Mouse (Mus musculus): ENCODE data around the gene Arhgef17. TPM values are rescaled to one million over a fixed set of nuclear protein-coding genes. Genes with fewer than 3 reads are reported as not detected.

Gene Arhgef17
- polyA plus RNA-seq, 1 experiment from 2014 or later: 11.0 TPM

DNA sequence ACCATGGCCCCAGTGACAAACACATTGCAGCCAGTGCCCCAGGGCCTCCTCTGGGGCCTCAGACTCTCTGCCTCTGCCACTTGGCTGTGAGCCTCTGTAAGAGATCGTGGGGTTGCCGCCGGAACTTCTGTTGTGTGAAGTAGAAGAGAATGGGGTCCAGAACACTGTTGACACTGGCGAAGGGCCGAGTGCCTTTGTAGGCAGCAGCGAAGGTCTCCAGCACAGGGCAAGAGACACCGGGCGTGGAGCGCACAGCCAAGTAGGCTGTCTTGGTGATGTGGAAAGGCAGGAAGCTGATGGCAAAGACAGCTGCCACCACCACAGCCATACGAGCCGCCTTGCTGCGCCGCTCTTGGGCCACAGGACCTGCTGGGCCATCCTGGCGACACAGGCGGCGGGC lies 6.2 kb upstream of the Arhgef17 start:
- Histone ChIP-seq H3K36me3 (no peaks in the 10 kb centered on the region), H3K4me3 (no peak overlapping the region), H3K4me1 (peaks cover 9% of the 10 kb centered on the region; the same call in 1 of the 2 replicates), H3K27ac (no peak overlapping the region), H3K4me2 (replicated peaks) (no peak overlapping the region), H3K9ac (no peak overlapping the region), H3K9me3 (no peaks in the 10 kb centered on the region), H3K27me3 (no peaks in the 10 kb centered on the region)
- no peak for ATAC-seq (ENCODE audit: insufficient number of reproducible peaks, insufficient read depth, low FRiP score, low TSS enrichment)
- 92% methylated on average over 16 of the region's 16 CpGs for WGBS

- no peaks in the 10 kb centered on the region for H3K9me3 ChIP-seq
- H3K27ac ChIP-seq: no peak overlapping the region
- no peak overlapping the region for H3K4me3 ChIP-seq
- H3K9ac ChIP-seq: no peak overlapping the region
- no peaks in the 10 kb centered on the region for H3K27me3 ChIP-seq
- H3K4me2 ChIP-seq (replicated peaks): no peak overlapping the region
- 77% methylated on average over 3 of the region's 3 CpGs for WGBS
- ATAC-seq (ENCODE audit: insufficient number of reproducible peaks, insufficient read depth, low FRiP score, low TSS enrichment): no peak
- no peaks in the 10 kb centered on the region for H3K36me3 ChIP-seq
- H3K4me1 ChIP-seq: peaks cover 2% of the 10 kb centered on the region; the same call in 1 of the 2 replicates
Observed at GRCm38 (mm10) chr7:100937481-100937880, 5.6 kb upstream of the Arhgef17 start.

DNA sequence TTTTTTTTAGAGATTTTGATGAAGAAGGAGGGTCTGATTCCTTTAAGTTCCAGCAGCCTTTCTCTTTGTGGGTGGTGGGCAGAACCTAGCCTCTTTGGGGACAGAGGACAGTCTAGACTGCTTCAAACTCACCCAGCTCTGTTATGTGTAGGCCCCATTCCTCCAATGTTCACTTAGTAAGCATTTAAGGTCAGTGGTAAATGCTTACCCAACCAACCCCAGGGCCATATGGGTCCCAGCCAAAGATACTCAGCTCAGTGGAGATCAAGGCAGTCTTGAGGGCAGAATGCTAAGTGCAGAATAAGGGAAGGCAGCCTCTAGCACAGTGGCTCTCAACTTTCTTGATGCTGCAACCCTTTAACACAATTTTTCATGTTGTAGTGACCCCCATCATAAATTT lies 1.6 kb upstream of the Arhgef17 start:
- Histone ChIP-seq H3K4me3 (no peak overlapping the region), H3K4me1 (peaks cover 22% of the 10 kb centered on the region), H3K9ac (no peak overlapping the region), H3K36me3 (0 out of 2 replicates have a peak, but pooled peaks cover 3% of the 10 kb centered on the region), H3K27ac (no peak overlapping the region), H3K4me2 (replicated peaks) (no peak overlapping the region), H3K27me3 (no peaks in the 10 kb centered on the region), H3K9me3 (no peaks in the 10 kb centered on the region)
- ATAC-seq (ENCODE audit: insufficient number of reproducible peaks, insufficient read depth, low FRiP score, low TSS enrichment): no peak

DNA sequence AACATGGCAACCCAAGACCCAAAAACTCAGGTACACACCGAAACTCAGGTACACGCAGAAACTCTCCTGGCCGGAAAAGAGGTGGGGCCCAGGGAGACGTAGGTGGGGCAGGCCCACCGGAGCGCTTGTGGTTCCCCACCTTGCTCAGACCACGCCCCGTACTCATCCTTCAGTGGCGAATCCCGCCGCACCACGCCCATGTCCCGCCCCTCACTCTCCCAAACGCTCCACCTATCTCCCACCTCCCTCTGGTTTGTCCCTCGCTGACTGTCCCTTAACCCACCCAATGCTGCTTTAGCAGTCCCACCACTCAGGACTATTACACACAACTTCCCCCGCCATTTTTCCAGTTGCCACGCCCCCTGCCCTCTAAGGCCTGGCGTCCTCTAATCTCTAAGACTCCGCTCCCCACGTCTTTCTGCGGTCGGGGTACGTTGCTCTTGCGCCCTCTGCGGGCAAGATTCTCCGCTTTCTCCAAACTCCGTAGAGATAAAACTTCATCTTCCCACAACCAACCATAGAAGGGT lies 637 bp upstream of the Arhgef17 start:
- no peaks in the 10 kb centered on the region for H3K27me3 ChIP-seq

GRCm38 (mm10) chr7:100931316-100931925 lies 486 bp downstream of the Arhgef17 start:
- Histone ChIP-seq H3K4me1 (peaks cover 43% of the 10 kb centered on the region), H3K4me2 (replicated peaks) (peak overlapping the region; percentile 100), H3K9me3 (no peaks in the 10 kb centered on the region), H3K27ac (peak overlapping the region; percentile 100), H3K36me3 (0 out of 2 replicates have a peak, but pooled peaks cover 3% of the 10 kb centered on the region), H3K9ac (peak overlapping the region; percentile 96), H3K4me3 (peak overlapping the region; percentile 88), H3K27me3 (no peaks in the 10 kb centered on the region)
- WGBS: under 1% methylated on average over 70 of the region's 73 CpGs
- peak; percentile 5; the same call in 1 of the 2 replicates for ATAC-seq (ENCODE audit: insufficient number of reproducible peaks, insufficient read depth, low FRiP score, low TSS enrichment)

More for the DNA sequence above, 637 bp upstream of the Arhgef17 start:
- ATAC-seq (ENCODE audit: insufficient number of reproducible peaks, insufficient read depth, low FRiP score, low TSS enrichment): peak; percentile 84
- peak overlapping the region; percentile 100 for H3K27ac ChIP-seq
- H3K4me3 ChIP-seq: peak overlapping the region; percentile 88
- no peaks in the 10 kb centered on the region for H3K9me3 ChIP-seq
- peak overlapping the region; percentile 96; the same call in 1 of the 2 replicates for H3K9ac ChIP-seq
- WGBS: under 1% methylated on average over 27 of the region's 27 CpGs
- peak overlapping the region; percentile 100 for H3K4me2 ChIP-seq (replicated peaks)
- H3K4me1 ChIP-seq: peaks cover 32% of the 10 kb centered on the region
- H3K36me3 ChIP-seq: 0 out of 2 replicates have a peak, but pooled peaks cover 3% of the 10 kb centered on the region

GRCm38 (mm10) chr7:100930619-100931315 lies 1.1 kb downstream of the Arhgef17 start:
- no peaks in the 10 kb centered on the region for H3K9me3 ChIP-seq
- peak overlapping the region; percentile 100 for H3K27ac ChIP-seq
- peaks cover 49% of the 10 kb centered on the region for H3K4me1 ChIP-seq
- H3K4me2 ChIP-seq (replicated peaks): peak overlapping the region; percentile 100
- WGBS: 2% methylated on average over 53 of the region's 53 CpGs
- H3K27me3 ChIP-seq: no peaks in the 10 kb centered on the region
- ATAC-seq (ENCODE audit: insufficient number of reproducible peaks, insufficient read depth, low FRiP score, low TSS enrichment): no peak
- H3K4me3 ChIP-seq: peak overlapping the region; percentile 88
- 0 out of 2 replicates have a peak, but pooled peaks cover 3% of the 10 kb centered on the region for H3K36me3 ChIP-seq
- peak overlapping the region; percentile 96 for H3K9ac ChIP-seq

DNA sequence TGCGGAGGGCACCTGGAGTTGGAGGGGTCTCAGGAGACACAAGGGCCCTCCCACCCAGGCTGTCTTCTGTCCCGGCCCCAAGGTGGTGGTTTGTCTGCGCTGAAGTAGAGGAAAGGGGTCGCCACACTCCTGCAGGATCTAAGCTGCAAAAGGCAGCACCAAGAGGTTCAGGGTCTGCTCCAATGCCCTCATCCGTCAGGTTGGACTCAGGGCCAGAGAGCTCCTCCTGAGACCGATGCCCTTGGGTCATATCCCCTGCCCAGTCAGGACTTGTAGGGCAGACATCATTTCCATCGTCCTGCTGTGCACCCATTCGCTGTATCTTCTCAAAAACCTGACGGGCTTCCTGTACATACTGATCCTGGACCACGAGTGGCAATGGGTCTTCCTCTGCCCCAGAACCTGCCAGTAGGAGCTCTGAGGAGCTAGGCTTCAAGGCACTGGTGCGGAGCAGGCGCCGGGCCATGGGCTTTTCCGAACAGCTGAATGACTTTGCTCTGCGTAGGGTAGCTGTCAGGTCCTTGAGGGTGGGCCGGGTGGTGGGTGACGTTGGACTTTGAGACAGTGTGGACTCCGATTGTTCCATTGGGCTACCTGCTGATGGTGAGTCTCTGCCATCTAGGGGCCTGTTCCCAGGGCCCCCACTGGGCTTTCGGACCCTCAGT lies 2.1 kb downstream of the Arhgef17 start:
- Histone ChIP-seq H3K27ac (0 out of 2 replicates have a peak overlapping the region, but pooled peaks have one; percentile 100), H3K4me1 (peaks cover 59% of the 10 kb centered on the region), H3K27me3 (no peaks in the 10 kb centered on the region), H3K36me3 (0 out of 2 replicates have a peak, but pooled peaks cover 8% of the 10 kb centered on the region), H3K9me3 (no peaks in the 10 kb centered on the region), H3K4me2 (replicated peaks) (peak overlapping the region; percentile 100), H3K4me3 (peak overlapping the region; percentile 88), H3K9ac (peak overlapping the region; percentile 96)
- ATAC-seq (ENCODE audit: insufficient number of reproducible peaks, insufficient read depth, low FRiP score, low TSS enrichment): no peak
- 65% methylated on average over 19 of the region's 19 CpGs for WGBS

DNA sequence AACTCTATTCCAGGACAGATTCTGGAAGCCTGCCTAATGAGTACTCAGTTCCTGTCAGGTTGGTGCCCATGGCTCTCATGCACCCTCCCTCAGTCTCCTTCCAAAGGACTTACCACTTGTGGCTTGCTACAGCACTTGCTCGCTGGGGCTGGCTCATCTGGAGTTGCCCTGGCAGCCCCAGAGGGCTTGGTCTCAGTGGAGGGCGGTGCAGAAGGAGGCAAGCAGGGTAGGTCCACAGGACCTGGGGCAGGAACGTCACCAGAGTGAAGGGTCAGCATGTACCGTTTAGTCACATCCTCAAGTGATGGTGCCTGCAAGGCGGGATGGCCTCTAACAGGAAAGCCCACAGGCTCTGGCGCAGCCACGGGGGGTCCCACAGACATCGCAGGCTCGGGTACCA lies 3.5 kb downstream of the Arhgef17 start:
- Histone ChIP-seq H3K4me3 (peak overlapping the region; percentile 88), H3K4me2 (replicated peaks) (peak overlapping the region; percentile 100), H3K36me3 (0 out of 2 replicates have a peak, but pooled peaks cover 12% of the 10 kb centered on the region), H3K27me3 (no peaks in the 10 kb centered on the region), H3K27ac (no peak overlapping the region), H3K4me1 (peaks cover 72% of the 10 kb centered on the region), H3K9ac (peak overlapping the region; percentile 96), H3K9me3 (no peaks in the 10 kb centered on the region)
- no peak for ATAC-seq (ENCODE audit: insufficient number of reproducible peaks, insufficient read depth, low FRiP score, low TSS enrichment)
- WGBS: 45% methylated on average over 9 of the region's 9 CpGs

DNA sequence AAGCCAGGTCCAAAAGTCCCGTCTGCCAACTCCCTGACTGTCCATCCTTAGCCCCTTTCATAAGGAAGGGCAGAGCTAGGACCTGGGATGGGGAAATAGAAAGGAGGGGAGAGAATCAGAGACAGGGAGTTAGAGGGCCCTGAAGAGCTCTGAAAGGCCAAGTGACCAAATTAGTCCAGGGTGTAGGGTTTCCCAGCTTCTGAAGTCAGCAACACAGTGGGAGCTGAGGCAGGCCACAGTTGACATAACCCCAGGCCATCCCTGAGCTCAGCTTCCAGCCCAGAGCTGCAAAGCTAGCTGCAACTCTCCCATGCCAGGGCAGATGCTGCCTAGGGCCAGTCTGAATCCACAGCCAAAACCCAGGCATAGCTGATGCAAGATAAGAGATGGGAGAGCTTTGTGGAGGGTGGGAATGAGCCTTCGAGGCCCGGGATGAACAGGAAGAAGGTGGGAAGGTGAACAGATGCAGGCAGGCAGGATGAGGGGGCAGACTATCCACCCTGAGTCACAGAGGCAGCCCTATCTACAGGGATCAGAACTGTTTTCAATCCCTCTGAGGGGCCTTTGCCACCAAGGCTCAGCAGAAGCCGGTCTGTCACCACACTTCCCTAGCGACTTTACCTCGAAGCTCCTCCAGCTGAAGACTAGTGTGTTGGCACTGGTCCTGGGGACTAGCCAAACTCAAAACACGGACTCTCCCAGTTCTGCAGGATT lies 4.5 kb downstream of the Arhgef17 start:
- WGBS: 8% methylated on average over 7 of the region's 7 CpGs
- H3K4me2 ChIP-seq (replicated peaks): peak overlapping the region; percentile 100
- no peaks in the 10 kb centered on the region for H3K9me3 ChIP-seq
- H3K27ac ChIP-seq: 0 out of 2 replicates have a peak overlapping the region, but pooled peaks have one; percentile 36
- peak overlapping the region; percentile 88 for H3K4me3 ChIP-seq
- peaks cover 21% of the 10 kb centered on the region; the same call in 1 of the 2 replicates for H3K36me3 ChIP-seq
- peak overlapping the region; percentile 96 for H3K9ac ChIP-seq
- peaks cover 82% of the 10 kb centered on the region for H3K4me1 ChIP-seq
- no peaks in the 10 kb centered on the region for H3K27me3 ChIP-seq
- ATAC-seq (ENCODE audit: insufficient number of reproducible peaks, insufficient read depth, low FRiP score, low TSS enrichment): no peak

- Histone ChIP-seq H3K27ac (no peak overlapping the region), H3K36me3 (peaks cover 31% of the 10 kb centered on the region), H3K9ac (peak overlapping the region; percentile 96), H3K27me3 (no peaks in the 10 kb centered on the region), H3K4me3 (peak overlapping the region; percentile 88), H3K4me2 (replicated peaks) (peak overlapping the region; percentile 100), H3K4me1 (peaks cover 88% of the 10 kb centered on the region), H3K9me3 (no peaks in the 10 kb centered on the region)
- no peak for ATAC-seq (ENCODE audit: insufficient number of reproducible peaks, insufficient read depth, low FRiP score, low TSS enrichment)
- 8% methylated on average over 12 of the region's 12 CpGs for WGBS
Observed at GRCm38 (mm10) chr7:100926311-100926923, 5.5 kb downstream of the Arhgef17 start.
